Mouse (Mus musculus): Measurements from ENCODE around the gene Ccdc9b.

- no peak for TF ChIP-seq USF1 (IDR thresholded peaks at IDR 0.05; ENCODE audit: low read depth)
- TF ChIP-seq CTCF (IDR thresholded peaks at IDR 0.05; ENCODE audit: control insufficient read depth, insufficient read depth, insufficient read length): no peak
- TF ChIP-seq MAX (IDR thresholded peaks at IDR 0.05): no peak
- no peak for TF ChIP-seq MYOD1 (IDR thresholded peaks at IDR 0.05; ENCODE audit: control insufficient read depth, insufficient read length, low read depth)
- no peak for TF ChIP-seq CEBPB (IDR thresholded peaks at IDR 0.05; ENCODE audit: low read depth)
- no peak for TF ChIP-seq MYOG (IDR thresholded peaks at IDR 0.05; ENCODE audit: control insufficient read depth, extremely low read depth, insufficient read length)
These were observed 33.3 kb downstream of the Ccdc9b start for GRCm38 (mm10) chr2:118729194-118729593.
